ENCODE assay signal across 24 mouse cellular contexts in genomic region chr8:31663717-31664116, GRCm38 (mm10).
DNase-seq lines count a peak whose midpoint lies in the region; ATAC-seq and TF ChIP-seq lines count a peak whose summit lies in the region.
"Had no signal": no experiment of that assay in that cellular context is flagged by ENCODE, and none has a peak within 500 bp of the region (broad histone marks: within the 10 kb centered on the region; RNA-seq: fewer than 3 reads in every experiment).

No protein-coding gene starts in this region.

- H3K36me3 ChIP-seq in hindbrain, postnatal 0 days (ENCODE audit: insufficient read depth, low read length) = no peaks in the 10 kb centered on the region
- H3K36me3 ChIP-seq in hindbrain, embryonic 11.5 days (ENCODE audit: control insufficient read depth, insufficient read depth, low read length) = no peaks in the 10 kb centered on the region
- H3K36me3 ChIP-seq in MEL (ENCODE audit: control insufficient read depth in 1 of 2, insufficient read depth in 2 of 2, low read length in 2 of 2) = no peaks in the 10 kb centered on the region
- H3K36me3 ChIP-seq: embryonic facial prominence, embryonic 13.5 days; heart, embryonic 15.5 days; kidney, embryonic 15.5 days; limb, embryonic 13.5 days; liver, embryonic 12.5 days had no signal

- no peaks in the 10 kb centered on the region for H3K9me3 ChIP-seq in hindbrain, postnatal 0 days (ENCODE audit: low read length)
- H3K9me3 ChIP-seq in hindbrain, embryonic 11.5 days (ENCODE audit: control insufficient read depth, low read length) = no peaks in the 10 kb centered on the region
- no peaks in the 10 kb centered on the region for H3K9me3 ChIP-seq in MEL (replicated peaks; ENCODE audit: insufficient read depth, low read length)
- H3K9me3 ChIP-seq: embryonic facial prominence, embryonic 13.5 days; heart, embryonic 15.5 days; kidney, embryonic 15.5 days; limb, embryonic 13.5 days; liver, embryonic 12.5 days had no signal

- intact Hi-C loops in left cerebral cortex, postnatal 4 days (cut with DNase I) = no loop called here

- no peak for TF ChIP-seq CTCF in hindbrain, postnatal 0 days (IDR thresholded peaks at IDR 0.05; ENCODE audit: low read depth)
- no peak for TF ChIP-seq CTCF in MEL (IDR thresholded peaks at IDR 0.05 in 2 of 3, conservative IDR thresholded peaks at IDR 0.05 in 1 of 3; ENCODE audit: control insufficient read depth in 1 of 3, insufficient read depth in 1 of 3, low read depth in 2 of 3, low read length in 3 of 3, poor library complexity in 1 of 3, severe bottlenecking in 1 of 3)

- TF ChIP-seq RAD21 in MEL (IDR thresholded peaks at IDR 0.05; ENCODE audit: low read depth, low read length) = no peak

- H3K27ac ChIP-seq in hindbrain, postnatal 0 days = no peak overlapping the region
- no peak overlapping the region for H3K27ac ChIP-seq in hindbrain, embryonic 11.5 days (ENCODE audit: low read depth, low read length)
- no peak overlapping the region for H3K27ac ChIP-seq in MEL (ENCODE audit: control insufficient read depth, low read depth, low read length)
- H3K27ac ChIP-seq: embryonic facial prominence, embryonic 13.5 days; heart, embryonic 15.5 days; hindbrain, embryonic 14.5 days; kidney, embryonic 15.5 days; limb, embryonic 13.5 days; liver, embryonic 12.5 days had no signal

- no peaks in the 10 kb centered on the region for H3K4me1 ChIP-seq in hindbrain, postnatal 0 days (ENCODE audit: insufficient read depth, low read length)
- H3K4me1 ChIP-seq in hindbrain, embryonic 11.5 days (replicated peaks; ENCODE audit: control insufficient read depth, insufficient read depth, low read length) = no peaks in the 10 kb centered on the region
- no peaks in the 10 kb centered on the region for H3K4me1 ChIP-seq in MEL (ENCODE audit: control insufficient read depth in 1 of 2, insufficient read depth in 2 of 2, low read length in 2 of 2)
- H3K4me1 ChIP-seq: embryonic facial prominence, embryonic 13.5 days; heart, embryonic 15.5 days; kidney, embryonic 15.5 days; limb, embryonic 13.5 days had no signal

- DNase-seq in cerebellum, postnatal 14 days = peak; percentile 10 to 56
- DNase-seq in cerebellum, adult 9-10 months = no peak
- DNase-seq in hindbrain, postnatal 0 days (ENCODE audit: low spot score) = peak; percentile 24
- DNase-seq in hindbrain, embryonic 11.5 days (ENCODE audit: low spot score) = no peak
- DNase-seq in left cerebral cortex, postnatal 4 days = peak; percentile 53
- DNase-seq in left cerebral cortex, adult 8-10 months (ENCODE audit: low spot score in 2 of 2) = no peak
- DNase-seq in MEL (ENCODE audit: low read depth, low spot score) = peak; percentile 11
- DNase-seq: adrenal gland, postnatal 25 days; forebrain, postnatal 0 days; heart, postnatal 36 days; layer of hippocampus, postnatal 36 days; lung, adult 18-20 months; lung, postnatal 4 days; midbrain, embryonic 14.5 days; right cerebral cortex, postnatal 25 days; thymus, adult 18-20 months; thymus, postnatal 36 days had no signal

- TF ChIP-seq POLR2A in MEL (IDR thresholded peaks at IDR 0.05; ENCODE audit: control insufficient read depth in 1 of 2, insufficient read depth in 1 of 2, low read depth in 1 of 2, low read length in 2 of 2, poor library complexity in 1 of 2) = no peak

- no peak overlapping the region for H3K9ac ChIP-seq in hindbrain, postnatal 0 days (replicated peaks; ENCODE audit: low read length)
- H3K9ac ChIP-seq in hindbrain, embryonic 11.5 days (ENCODE audit: low read depth, low read length) = no peak overlapping the region
- H3K9ac ChIP-seq in MEL (ENCODE audit: control insufficient read depth, low read depth, low read length, poor library complexity, severe bottlenecking) = no peak overlapping the region
- H3K9ac ChIP-seq: embryonic facial prominence, embryonic 13.5 days; forebrain, postnatal 0 days; heart, embryonic 15.5 days; hindbrain, embryonic 14.5 days; kidney, embryonic 15.5 days; limb, embryonic 13.5 days; liver, embryonic 12.5 days had no signal

- no peak overlapping the region for H3K4me2 ChIP-seq in hindbrain, postnatal 0 days (ENCODE audit: low read depth, low read length)
- H3K4me2 ChIP-seq in hindbrain, embryonic 11.5 days (replicated peaks; ENCODE audit: low read depth, low read length) = no peak overlapping the region
- H3K4me2 ChIP-seq: embryonic facial prominence, embryonic 13.5 days; heart, embryonic 15.5 days; hindbrain, embryonic 14.5 days; kidney, embryonic 15.5 days; limb, embryonic 13.5 days; liver, embryonic 12.5 days had no signal

- no peak overlapping the region for H3K4me3 ChIP-seq in hindbrain, postnatal 0 days (ENCODE audit: low read length)
- no peak overlapping the region for H3K4me3 ChIP-seq in hindbrain, embryonic 11.5 days (ENCODE audit: low read depth, low read length)
- no peak overlapping the region for H3K4me3 ChIP-seq in MEL (ENCODE audit: control insufficient read depth in 1 of 2, insufficient read depth in 1 of 2, low read depth in 2 of 2, low read length in 2 of 2)
- H3K4me3 ChIP-seq: embryonic facial prominence, embryonic 13.5 days; heart, embryonic 15.5 days; kidney, embryonic 15.5 days; limb, embryonic 13.5 days; liver, embryonic 12.5 days had no signal

- no peaks in the 10 kb centered on the region for H3K27me3 ChIP-seq in hindbrain, postnatal 0 days (ENCODE audit: insufficient read depth, low read length)
- no peaks in the 10 kb centered on the region for H3K27me3 ChIP-seq in hindbrain, embryonic 11.5 days (ENCODE audit: control insufficient read depth, insufficient read depth, low read length)
- no peaks in the 10 kb centered on the region for H3K27me3 ChIP-seq in MEL (ENCODE audit: control insufficient read depth in 1 of 2, insufficient read depth in 2 of 2, low read length in 2 of 2)
- H3K27me3 ChIP-seq: embryonic facial prominence, embryonic 13.5 days; heart, embryonic 15.5 days; kidney, embryonic 15.5 days; limb, embryonic 13.5 days; liver, embryonic 12.5 days had no signal

- TF ChIP-seq EP300 in MEL (IDR thresholded peaks at IDR 0.05; ENCODE audit: low read depth in 1 of 2, low read length in 2 of 2) = no peak

- no peak for ATAC-seq in hindbrain, postnatal 0 days
- ATAC-seq in hindbrain, embryonic 11.5 days (ENCODE audit: low FRiP score) = no peak
- ATAC-seq: CD4-positive, CD25-positive, alpha-beta regulatory T cell, adult 4 months; forebrain, postnatal 0 days; liver, embryonic 12.5 days had no signal

- no peaks in the 10 kb centered on the region for H3K79me2 ChIP-seq in MEL (ENCODE audit: control insufficient read depth, insufficient read depth, low read length, poor library complexity)

TF ChIP-seq in MEL, 35 proteins besides CTCF, POLR2A, EP300 and RAD21:
- TF ChIP-seq ZNF384 (IDR thresholded peaks at IDR 0.05; ENCODE audit: low read depth, low read length) (no peak), HCFC1 (IDR thresholded peaks at IDR 0.05; ENCODE audit: low read depth, low read length) (0 out of 2 replicates have a peak, but pooled peaks have one; percentile 22), ZMIZ1 (IDR thresholded peaks at IDR 0.05; ENCODE audit: low read depth, low read length) (no peak), USF2 (IDR thresholded peaks at IDR 0.05; ENCODE audit: borderline replicate concordance in 1 of 2, insufficient read depth in 1 of 2, low read depth in 1 of 2, low read length in 2 of 2) (no peak), MAX (IDR thresholded peaks at IDR 0.05; ENCODE audit: low read length) (no peak)
TF ChIP-seq in MEL: peak in this region for 1.

Comparison
In these comparisons a context has a peak if more than half of its experiments do, and no peak if none do; other contexts are left out.
1. DNase-seq: peak in cerebellum, postnatal 14 days (2 of 2), hindbrain, postnatal 0 days (single experiment), left cerebral cortex, postnatal 4 days (single experiment) and MEL (single experiment); none in cerebellum, adult 9-10 months (single experiment), hindbrain, embryonic 11.5 days (single experiment) and left cerebral cortex, adult 8-10 months (0 of 2).